Mouse (Mus musculus) testis, postnatal 14 days (tissue): ENCODE measurements around the gene Bcat1.

Source experiments
- DNase-seq: peaks from one replicate; pipeline ENCODE4 v3.0.0; 2021; ENCODE audit warnings: low spot score

The Bcat1 gene

GRCm38 (mm10) chr6:145056102-145056501 is 19.9 kb downstream of the Bcat1 start:
- no peak for DNase-seq

- DNase-seq = no peak
Measured at GRCm38 (mm10) chr6:145055277-145055858, 20.6 kb downstream of the Bcat1 start.

GRCm38 (mm10) chr6:145052669-145053068 is 23.3 kb downstream of the Bcat1 start:
- DNase-seq = no peak

- no peak for DNase-seq
Measured at GRCm38 (mm10) chr6:145050899-145051298, 25.1 kb downstream of the Bcat1 start.

GRCm38 (mm10) chr6:145048131-145048997 is 27.6 kb downstream of the Bcat1 start:
- DNase-seq = no peak

- DNase-seq = no peak
Measured at GRCm38 (mm10) chr6:145047445-145047857, 28.5 kb downstream of the Bcat1 start.

- DNase-seq = no peak
Measured at GRCm38 (mm10) chr6:145046266-145046890, 29.6 kb downstream of the Bcat1 start.

GRCm38 (mm10) chr6:145044916-145045574 is 30.9 kb downstream of the Bcat1 start:
- DNase-seq = no peak

- no peak for DNase-seq
Measured at GRCm38 (mm10) chr6:145040732-145041131, 35.3 kb downstream of the Bcat1 start.

- DNase-seq = no peak
Measured at GRCm38 (mm10) chr6:145037626-145038025, 38.4 kb downstream of the Bcat1 start.

- DNase-seq = no peak
Measured at GRCm38 (mm10) chr6:145035412-145035811, 40.6 kb downstream of the Bcat1 start.

GRCm38 (mm10) chr6:145030587-145030986 is 45.4 kb downstream of the Bcat1 start:
- DNase-seq = no peak

GRCm38 (mm10) chr6:145023990-145024389 is 52.0 kb downstream of the Bcat1 start:
- DNase-seq = no peak

GRCm38 (mm10) chr6:145022966-145023725 is 52.8 kb downstream of the Bcat1 start:
- no peak for DNase-seq

GRCm38 (mm10) chr6:145022349-145022748 is 53.6 kb downstream of the Bcat1 start:
- no peak for DNase-seq

- no peak for DNase-seq
Measured at GRCm38 (mm10) chr6:145020553-145020952, 55.4 kb downstream of the Bcat1 start.

- no peak for DNase-seq
Measured at GRCm38 (mm10) chr6:145018295-145018694, 57.7 kb downstream of the Bcat1 start.

GRCm38 (mm10) chr6:145017508-145017907 is 58.5 kb downstream of the Bcat1 start:
- no peak for DNase-seq

GRCm38 (mm10) chr6:145016639-145017038 is 59.3 kb downstream of the Bcat1 start:
- no peak for DNase-seq

- no peak for DNase-seq
Measured at GRCm38 (mm10) chr6:145014944-145015343, 61.0 kb downstream of the Bcat1 start.

GRCm38 (mm10) chr6:145012699-145013098 is 63.3 kb downstream of the Bcat1 start:
- DNase-seq = no peak

- no peak for DNase-seq
Measured at GRCm38 (mm10) chr6:145011141-145011540, 64.8 kb downstream of the Bcat1 start.
